Mouse (Mus musculus) ES-E14 (cell line): ENCODE measurements around the gene Sh3pxd2b.

Experiments used
- HCFC1 ChIP-seq: IDR thresholded peaks from 2 replicates; pipeline ENCODE4 v1.6.1; 2012; ENCODE audit warnings: low read length, inconsistent platforms, borderline replicate concordance; ENCODE audit not compliant: insufficient read depth
- MAFK ChIP-seq: IDR thresholded peaks from 2 replicates; pipeline ENCODE4 v1.6.1; 2014; ENCODE audit warnings: mild to moderate bottlenecking, low read depth, low read length, inconsistent platforms; ENCODE audit not compliant: insufficient read depth
- ZC3H11A ChIP-seq: IDR thresholded peaks from 2 replicates; pipeline ENCODE4 v1.6.1; 2012; ENCODE audit warnings: low read depth, mild to moderate bottlenecking, inconsistent platforms, low read length, borderline replicate concordance
- ZNF384 ChIP-seq: IDR thresholded peaks from 2 replicates; pipeline ENCODE4 v1.6.1; 2012; ENCODE audit warnings: low read depth, low read length, inconsistent platforms

- TF ChIP-seq ZC3H11A, result no peak
- TF ChIP-seq MAFK, result no peak
- no peak for TF ChIP-seq ZNF384
- no peak for TF ChIP-seq HCFC1
These were observed 107.3 kb downstream of the Sh3pxd2b start, which contains the start of gene Ubtd2 for GRCm38 (mm10) chr11:32454800-32455506.
